Mouse (Mus musculus): ENCODE measurements around the gene Hes7. TPM values are rescaled to one million over a fixed set of nuclear protein-coding genes. Genes with fewer than 3 reads are reported as not detected.

The Hes7 gene
- polyA plus RNA-seq, 1 experiment from 2014 or later: 0.33 TPM

- Histone ChIP-seq H3K36me3 (ENCODE audit: control insufficient read depth, insufficient read depth, low read length) (peaks cover 14% of the 10 kb centered on the region), H3K27ac (ENCODE audit: low read depth, low read length) (no peak overlapping the region), H3K4me3 (ENCODE audit: low read depth, low read length) (no peak overlapping the region), H3K4me2 (no peak overlapping the region), H3K27me3 (ENCODE audit: control insufficient read depth, insufficient read depth, low read length) (no peaks in the 10 kb centered on the region), H3K9ac (ENCODE audit: low read length) (no peak overlapping the region), H3K4me1 (ENCODE audit: control insufficient read depth, insufficient read depth, low read length) (peaks cover 9% of the 10 kb centered on the region), H3K9me3 (ENCODE audit: control insufficient read depth, low read length) (no peaks in the 10 kb centered on the region)
- WGBS: 90% methylated on average over 14 of the region's 14 CpGs
- DNase-seq (ENCODE audit: low spot score, missing footprints) (no peak), ATAC-seq (ENCODE audit: low FRiP score) (no peak)
Measured at GRCm38 (mm10) chr11:69104487-69104886, 15.7 kb upstream of the Hes7 start.

GRCm38 (mm10) chr11:69105227-69105626, 15.0 kb upstream of the Hes7 start:
- ATAC-seq (ENCODE audit: low FRiP score) (no peak), DNase-seq (ENCODE audit: low spot score, missing footprints) (no peak)
- no peak overlapping the region for H3K9ac ChIP-seq (ENCODE audit: low read length)
- H3K36me3 ChIP-seq (ENCODE audit: control insufficient read depth, insufficient read depth, low read length): peaks cover 14% of the 10 kb centered on the region
- peaks cover 3% of the 10 kb centered on the region; the same call in 1 of the 2 replicates for H3K4me1 ChIP-seq (ENCODE audit: control insufficient read depth, insufficient read depth, low read length)
- H3K4me2 ChIP-seq: no peak overlapping the region
- WGBS: 93% methylated on average over 6 of the region's 6 CpGs
- no peak overlapping the region for H3K4me3 ChIP-seq (ENCODE audit: low read depth, low read length)
- no peak overlapping the region for H3K27ac ChIP-seq (ENCODE audit: low read depth, low read length)
- no peaks in the 10 kb centered on the region for H3K27me3 ChIP-seq (ENCODE audit: control insufficient read depth, insufficient read depth, low read length)
- no peaks in the 10 kb centered on the region for H3K9me3 ChIP-seq (ENCODE audit: control insufficient read depth, low read length)

GRCm38 (mm10) chr11:69105796-69106195, 14.4 kb upstream of the Hes7 start:
- no peak overlapping the region for H3K9ac ChIP-seq (ENCODE audit: low read length)
- ATAC-seq (ENCODE audit: low FRiP score) (no peak), DNase-seq (ENCODE audit: low spot score, missing footprints) (no peak)
- H3K4me1 ChIP-seq (ENCODE audit: control insufficient read depth, insufficient read depth, low read length): no peaks in the 10 kb centered on the region
- H3K9me3 ChIP-seq (ENCODE audit: control insufficient read depth, low read length): no peaks in the 10 kb centered on the region
- peaks cover 14% of the 10 kb centered on the region for H3K36me3 ChIP-seq (ENCODE audit: control insufficient read depth, insufficient read depth, low read length)
- H3K4me2 ChIP-seq: no peak overlapping the region
- WGBS: 85% methylated on average over 2 of the region's 2 CpGs
- no peak overlapping the region for H3K27ac ChIP-seq (ENCODE audit: low read depth, low read length)
- H3K4me3 ChIP-seq (ENCODE audit: low read depth, low read length): no peak overlapping the region
- no peaks in the 10 kb centered on the region for H3K27me3 ChIP-seq (ENCODE audit: control insufficient read depth, insufficient read depth, low read length)

GRCm38 (mm10) chr11:69106299-69106698, 13.9 kb upstream of the Hes7 start:
- Histone ChIP-seq H3K4me3 (ENCODE audit: low read depth, low read length) (no peak overlapping the region), H3K9me3 (ENCODE audit: control insufficient read depth, low read length) (no peaks in the 10 kb centered on the region), H3K4me1 (ENCODE audit: control insufficient read depth, insufficient read depth, low read length) (peaks cover under 1% of the 10 kb centered on the region; the same call in 1 of the 2 replicates), H3K27me3 (ENCODE audit: control insufficient read depth, insufficient read depth, low read length) (no peaks in the 10 kb centered on the region), H3K27ac (ENCODE audit: low read depth, low read length) (no peak overlapping the region), H3K4me2 (no peak overlapping the region), H3K9ac (ENCODE audit: low read length) (no peak overlapping the region), H3K36me3 (ENCODE audit: control insufficient read depth, insufficient read depth, low read length) (peaks cover 14% of the 10 kb centered on the region)
- no peak for ATAC-seq (ENCODE audit: low FRiP score)
- 95% methylated on average over 11 of the region's 11 CpGs for WGBS
- DNase-seq (ENCODE audit: low spot score, missing footprints): no peak

GRCm38 (mm10) chr11:69106842-69107241, 13.4 kb upstream of the Hes7 start:
- no peak overlapping the region for H3K4me3 ChIP-seq (ENCODE audit: low read depth, low read length)
- no peak overlapping the region for H3K27ac ChIP-seq (ENCODE audit: low read depth, low read length)
- H3K9me3 ChIP-seq (ENCODE audit: control insufficient read depth, low read length): no peaks in the 10 kb centered on the region
- peaks cover 6% of the 10 kb centered on the region for H3K4me1 ChIP-seq (ENCODE audit: control insufficient read depth, insufficient read depth, low read length)
- DNase-seq (ENCODE audit: low spot score, missing footprints) (no peak), ATAC-seq (ENCODE audit: low FRiP score) (no peak)
- H3K9ac ChIP-seq (ENCODE audit: low read length): no peak overlapping the region
- H3K27me3 ChIP-seq (ENCODE audit: control insufficient read depth, insufficient read depth, low read length): no peaks in the 10 kb centered on the region
- WGBS: 82% methylated on average over 11 of the region's 11 CpGs
- H3K4me2 ChIP-seq: no peak overlapping the region
- H3K36me3 ChIP-seq (ENCODE audit: control insufficient read depth, insufficient read depth, low read length): peaks cover 14% of the 10 kb centered on the region

- H3K9me3 ChIP-seq (ENCODE audit: control insufficient read depth, low read length): no peaks in the 10 kb centered on the region
- H3K27me3 ChIP-seq (ENCODE audit: control insufficient read depth, insufficient read depth, low read length): no peaks in the 10 kb centered on the region
- 93% methylated on average over 11 of the region's 11 CpGs for whole genome bisulfite sequencing
- no peak overlapping the region for H3K4me3 ChIP-seq (ENCODE audit: low read depth, low read length)
- peaks cover 14% of the 10 kb centered on the region for H3K36me3 ChIP-seq (ENCODE audit: control insufficient read depth, insufficient read depth, low read length)
- H3K9ac ChIP-seq (ENCODE audit: low read length): no peak overlapping the region
- peaks cover 6% of the 10 kb centered on the region for H3K4me1 ChIP-seq (ENCODE audit: control insufficient read depth, insufficient read depth, low read length)
- H3K4me2 ChIP-seq: no peak overlapping the region
- DNase-seq (ENCODE audit: low spot score, missing footprints) (no peak), ATAC-seq (ENCODE audit: low FRiP score) (no peak)
- H3K27ac ChIP-seq (ENCODE audit: low read depth, low read length): no peak overlapping the region
Measured at GRCm38 (mm10) chr11:69107676-69108075, 12.5 kb upstream of the Hes7 start.

- no peak overlapping the region for H3K9ac ChIP-seq (ENCODE audit: low read length)
- no peak overlapping the region for H3K4me3 ChIP-seq (ENCODE audit: low read depth, low read length)
- H3K4me1 ChIP-seq (ENCODE audit: control insufficient read depth, insufficient read depth, low read length): peaks cover 6% of the 10 kb centered on the region
- no peak overlapping the region for H3K4me2 ChIP-seq
- H3K36me3 ChIP-seq (ENCODE audit: control insufficient read depth, insufficient read depth, low read length): peaks cover 14% of the 10 kb centered on the region
- 87% methylated on average over 9 of the region's 9 CpGs for WGBS
- DNase-seq (ENCODE audit: low spot score, missing footprints) (no peak), ATAC-seq (ENCODE audit: low FRiP score) (no peak)
- H3K27ac ChIP-seq (ENCODE audit: low read depth, low read length): no peak overlapping the region
- no peaks in the 10 kb centered on the region for H3K27me3 ChIP-seq (ENCODE audit: control insufficient read depth, insufficient read depth, low read length)
- H3K9me3 ChIP-seq (ENCODE audit: control insufficient read depth, low read length): no peaks in the 10 kb centered on the region
Measured at GRCm38 (mm10) chr11:69108223-69108622, 12.0 kb upstream of the Hes7 start.

- 83% methylated on average over 13 of the region's 13 CpGs for WGBS
- Histone ChIP-seq H3K27ac (ENCODE audit: low read depth, low read length) (no peak overlapping the region), H3K9me3 (ENCODE audit: control insufficient read depth, low read length) (no peaks in the 10 kb centered on the region), H3K27me3 (ENCODE audit: control insufficient read depth, insufficient read depth, low read length) (no peaks in the 10 kb centered on the region), H3K4me2 (no peak overlapping the region), H3K36me3 (ENCODE audit: control insufficient read depth, insufficient read depth, low read length) (peaks cover 12% of the 10 kb centered on the region), H3K4me1 (ENCODE audit: control insufficient read depth, insufficient read depth, low read length) (peaks cover 6% of the 10 kb centered on the region), H3K4me3 (ENCODE audit: low read depth, low read length) (no peak overlapping the region), H3K9ac (ENCODE audit: low read length) (no peak overlapping the region)
- ATAC-seq (ENCODE audit: low FRiP score): no peak
- DNase-seq (ENCODE audit: low spot score, missing footprints): no peak
Measured at GRCm38 (mm10) chr11:69109032-69109900, 10.9 kb upstream of the Hes7 start.

GRCm38 (mm10) chr11:69110319-69111046, 9.7 kb upstream of the Hes7 start:
- peak overlapping the region; percentile 45 for H3K4me3 ChIP-seq (ENCODE audit: low read depth, low read length)
- peak overlapping the region; percentile 56; the same call in 1 of the 2 replicates for H3K9ac ChIP-seq (ENCODE audit: low read length)
- no peaks in the 10 kb centered on the region for H3K9me3 ChIP-seq (ENCODE audit: control insufficient read depth, low read length)
- under 1% methylated on average over 30 of the region's 30 CpGs for WGBS
- H3K4me1 ChIP-seq (ENCODE audit: control insufficient read depth, insufficient read depth, low read length): peaks cover 6% of the 10 kb centered on the region
- no peak overlapping the region for H3K27ac ChIP-seq (ENCODE audit: low read depth, low read length)
- peaks cover 1% of the 10 kb centered on the region; the same call in 1 of the 2 replicates for H3K27me3 ChIP-seq (ENCODE audit: control insufficient read depth, insufficient read depth, low read length)
- H3K36me3 ChIP-seq (ENCODE audit: control insufficient read depth, insufficient read depth, low read length): peaks cover 10% of the 10 kb centered on the region
- ATAC-seq (ENCODE audit: low FRiP score) (peak; percentile 59; the same call in 1 of the 2 replicates), DNase-seq (ENCODE audit: low spot score, missing footprints) (peak; percentile 100)
- peak overlapping the region; percentile 55 for H3K4me2 ChIP-seq

Measured in midbrain, embryonic 11.5 days (tissue).